Mouse (Mus musculus) forebrain, embryonic 14.5 days (tissue): ENCODE measurements around the gene Txndc2. TPM values are rescaled to one million over a fixed set of nuclear protein-coding genes. Genes with fewer than 3 reads are reported as not detected.

Source experiments
- ATAC-seq: fragments of 200-750 bp; cut with Nextera tagmentation; 2 replicates; pipeline ENCODE4 v1.8.0; 2017; ENCODE audit warnings: mild to moderate bottlenecking, moderate library complexity
- DNase-seq: peaks from one replicate; pipeline ENCODE4 v3.0.0-alpha.2; 2015; ENCODE audit warnings: low spot score
- H3K27ac ChIP-seq: fragments of 300-500 bp; sonication (generic); 2 replicates; pipeline ENCODE4 v1.5.1; 2014; ENCODE audit warnings: low read depth, mild to moderate bottlenecking, control low read depth, low read length, moderate library complexity
- H3K27me3 ChIP-seq: fragments of 300-500 bp; sonication (generic); replicated peaks from 2 replicates; pipeline ENCODE4 v1.6.1; 2014; ENCODE audit warnings: low read length, control low read depth, mixed read lengths; ENCODE audit not compliant: control insufficient read depth, insufficient read depth
- H3K36me3 ChIP-seq: fragments of 300-500 bp; sonication (generic); 2 replicates; pipeline ENCODE4 v1.6.1; 2014; ENCODE audit warnings: low read length, control low read depth; ENCODE audit not compliant: control insufficient read depth, insufficient read depth
- H3K4me1 ChIP-seq: fragments of 300-500 bp; sonication (generic); 2 replicates; pipeline ENCODE4 v1.6.1; 2014; ENCODE audit warnings: antibody characterized with exemption, low read length, control low read depth; ENCODE audit not compliant: control insufficient read depth, insufficient read depth
- H3K4me2 ChIP-seq: fragments of 300-500 bp; sonication (generic); 2 replicates; pipeline ENCODE4 v1.6.1; 2014; ENCODE audit warnings: mild to moderate bottlenecking, control low read depth, low read length
- H3K4me3 ChIP-seq: fragments of 300-500 bp; sonication (generic); 2 replicates; pipeline ENCODE4 v1.5.1; 2014; ENCODE audit warnings: low read depth, low read length, control low read depth
- H3K9ac ChIP-seq: fragments of 300-500 bp; sonication (generic); 2 replicates; pipeline ENCODE4 v1.6.1; 2014; ENCODE audit warnings: mild to moderate bottlenecking, low read length, control low read depth, moderate library complexity
- H3K9me3 ChIP-seq: fragments of 300-500 bp; sonication (generic); replicated peaks from 2 replicates; pipeline ENCODE4 v1.6.1; 2016; ENCODE audit warnings: low read length, control low read depth, mixed read lengths; ENCODE audit not compliant: control insufficient read depth
- WGBS: fragments of 180-500 bp; shearing (Covaris S2); extraction: QIAGEN DNeasy Blood & Tissue Kit; methylation state at CpG from one replicate; pipeline ENCODE4 v1.1.7; 2014; 5-methylcytosine and 5-hydroxymethylcytosine counted together
- polyA plus RNA-seq: library from polyadenylated mRNA; unstranded; fragments of >200 nt; fragmentation: Nextera tagmentation; extraction: Ambion mirVana; gene quantifications from 2 replicates; pipeline ENCODE4 v1.2.1, GENCODE M21; 2014

The Txndc2 gene
- 0.19 TPM in 1 of 2 replicates, not detected in the other for polyA plus RNA-seq

DNA sequence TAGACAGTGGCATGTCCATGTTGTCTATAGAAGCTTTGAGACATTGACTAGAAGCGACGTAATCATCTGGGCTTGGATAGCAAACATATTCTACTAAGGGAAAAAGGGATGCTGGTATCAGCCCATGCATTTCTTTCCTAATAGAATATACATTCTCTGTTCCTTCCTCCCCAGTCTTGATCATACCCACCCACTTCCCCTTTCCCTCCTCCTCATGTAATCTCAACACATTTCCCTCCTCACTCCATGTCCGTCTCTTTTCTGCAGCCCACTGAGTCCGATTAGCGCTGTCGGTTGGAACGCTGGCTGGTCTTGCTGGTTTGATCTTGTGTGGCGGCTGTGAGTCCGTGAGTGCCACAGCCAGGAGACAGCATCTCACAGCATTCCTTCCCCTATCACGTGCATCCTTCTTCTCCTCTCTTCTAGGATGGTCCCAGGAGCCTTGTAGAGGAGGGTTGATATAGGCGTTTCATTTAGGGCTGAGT lies at the start of gene Txndc2:
Gene Txndc2 (minus strand): TSS at position 435 of the 485 bp plus-strand sequence.
- H3K4me1 ChIP-seq = no peaks in the 10 kb centered on the region
- WGBS = 89% methylated on average over 11 of the region's 11 CpGs
- H3K4me3 ChIP-seq = no peak within 1 kb of the TSS
- no peaks in the 10 kb centered on the region for H3K27me3 ChIP-seq
- no peak within 1 kb of the TSS for H3K9ac ChIP-seq
- no peaks in the 10 kb centered on the region for H3K36me3 ChIP-seq
- ATAC-seq = no peak
- H3K9me3 ChIP-seq = no peaks in the 10 kb centered on the region
- no peak within 1 kb of the TSS for H3K27ac ChIP-seq
- DNase-seq = no peak
- no peak within 1 kb of the TSS for H3K4me2 ChIP-seq

DNA sequence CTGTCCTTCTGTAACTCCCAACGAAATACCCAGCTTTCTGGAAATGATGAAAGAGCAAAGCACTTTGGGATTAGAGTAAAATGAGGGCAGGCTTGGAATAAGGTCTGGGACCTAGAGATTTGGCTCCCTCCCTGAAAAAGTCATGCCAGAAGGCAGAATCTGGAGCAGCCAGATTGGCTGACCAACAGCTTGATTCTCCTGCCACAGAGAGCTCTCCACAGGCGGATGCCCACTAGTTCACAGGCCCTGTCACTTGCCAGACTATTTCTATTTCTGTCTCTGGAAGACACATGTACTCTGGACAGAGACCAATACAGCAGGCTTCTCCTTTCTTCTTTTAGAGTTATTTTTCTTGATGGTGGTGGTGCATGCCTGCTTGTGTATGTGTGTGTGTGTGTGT lies 41.8 kb upstream of the Txndc2 start:
- Histone ChIP-seq H3K9me3 (no peaks in the 10 kb centered on the region), H3K36me3 (no peaks in the 10 kb centered on the region), H3K9ac (no peak overlapping the region), H3K4me1 (no peaks in the 10 kb centered on the region), H3K27ac (no peak overlapping the region), H3K4me3 (no peak overlapping the region), H3K27me3 (no peaks in the 10 kb centered on the region), H3K4me2 (no peak overlapping the region)
- ATAC-seq = no peak
- DNase-seq = no peak
- 91% methylated on average over 2 of the region's 2 CpGs for WGBS

GRCm38 (mm10) chr17:65683316-65683715 lies 41.3 kb upstream of the Txndc2 start:
- 91% methylated on average over 3 of the region's 3 CpGs for WGBS
- H3K9me3 ChIP-seq = no peaks in the 10 kb centered on the region
- H3K9ac ChIP-seq = no peak overlapping the region
- no peak overlapping the region for H3K4me2 ChIP-seq
- no peak for ATAC-seq
- H3K27ac ChIP-seq = no peak overlapping the region
- no peaks in the 10 kb centered on the region for H3K4me1 ChIP-seq
- H3K27me3 ChIP-seq = no peaks in the 10 kb centered on the region
- no peaks in the 10 kb centered on the region for H3K36me3 ChIP-seq
- DNase-seq = no peak
- no peak overlapping the region for H3K4me3 ChIP-seq

GRCm38 (mm10) chr17:65682071-65682680 lies 40.2 kb upstream of the Txndc2 start:
- no peak overlapping the region for H3K4me2 ChIP-seq
- H3K27me3 ChIP-seq = no peaks in the 10 kb centered on the region
- no peak overlapping the region for H3K4me3 ChIP-seq
- H3K4me1 ChIP-seq = no peaks in the 10 kb centered on the region
- ATAC-seq (no peak), DNase-seq (no peak)
- WGBS = 79% methylated on average over 5 of the region's 5 CpGs
- no peaks in the 10 kb centered on the region for H3K36me3 ChIP-seq
- H3K9ac ChIP-seq = no peak overlapping the region
- H3K9me3 ChIP-seq = no peaks in the 10 kb centered on the region
- no peak overlapping the region for H3K27ac ChIP-seq

DNA sequence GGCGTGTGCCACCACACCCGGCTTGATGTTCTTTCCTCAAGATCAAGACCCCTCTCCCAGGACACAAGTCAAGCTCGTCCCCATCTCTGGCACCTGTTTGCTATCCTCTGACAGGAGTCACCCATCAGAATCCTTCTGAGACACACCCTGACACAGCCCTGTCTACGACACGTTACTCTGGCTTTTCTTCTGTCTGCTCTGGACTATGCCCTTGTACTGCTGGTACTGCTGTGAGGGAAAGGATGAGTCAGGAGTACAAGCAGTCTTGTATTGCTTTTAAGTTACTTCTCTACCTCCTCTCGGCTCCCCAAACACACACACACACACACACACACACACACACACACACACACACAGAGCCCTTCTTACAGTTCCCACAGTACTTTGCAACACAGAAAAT lies 39.5 kb upstream of the Txndc2 start:
- WGBS = 84% methylated on average over 6 of the region's 6 CpGs
- H3K27me3 ChIP-seq = no peaks in the 10 kb centered on the region
- DNase-seq (no peak), ATAC-seq (no peak)
- H3K9ac ChIP-seq = no peak overlapping the region
- H3K4me2 ChIP-seq = no peak overlapping the region
- no peak overlapping the region for H3K4me3 ChIP-seq
- H3K36me3 ChIP-seq = no peaks in the 10 kb centered on the region
- H3K27ac ChIP-seq = no peak overlapping the region
- H3K4me1 ChIP-seq = no peaks in the 10 kb centered on the region
- H3K9me3 ChIP-seq = no peaks in the 10 kb centered on the region

DNA sequence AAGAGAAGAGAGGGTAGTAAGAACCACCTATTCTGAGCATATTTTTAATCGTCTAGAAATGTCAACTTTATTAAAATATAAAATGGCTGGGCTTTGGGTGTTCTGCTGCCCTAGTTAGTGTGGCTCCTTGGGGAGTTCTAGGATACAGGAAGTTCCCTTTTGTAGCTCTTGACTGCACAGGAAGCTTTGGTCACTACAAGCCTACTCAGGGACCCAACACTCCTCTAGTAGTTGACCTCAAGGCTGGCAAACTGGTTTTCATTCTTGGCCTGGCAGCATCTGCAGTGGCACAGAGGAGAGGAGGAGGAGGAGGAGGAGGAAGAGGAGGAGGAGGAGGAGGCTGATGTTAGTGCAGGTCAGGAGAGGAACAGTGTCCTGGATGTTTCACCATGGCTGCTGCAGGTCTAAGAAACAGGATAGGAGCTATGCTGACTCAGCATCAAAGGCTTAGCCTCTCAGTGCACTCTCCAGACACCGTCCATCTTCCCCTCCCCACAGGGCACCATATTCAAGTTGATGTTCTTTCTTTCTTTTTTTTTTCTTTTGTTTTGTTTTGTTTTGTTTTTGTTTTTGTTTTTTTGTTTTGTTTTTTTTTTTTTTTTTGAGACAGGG lies 38.9 kb upstream of the Txndc2 start:
- Histone ChIP-seq H3K9ac (no peak overlapping the region), H3K9me3 (no peaks in the 10 kb centered on the region), H3K4me1 (no peaks in the 10 kb centered on the region), H3K27ac (no peak overlapping the region), H3K4me3 (no peak overlapping the region), H3K4me2 (no peak overlapping the region), H3K27me3 (no peaks in the 10 kb centered on the region), H3K36me3 (no peaks in the 10 kb centered on the region)
- 82% methylated on average over 2 of the region's 2 CpGs for WGBS
- no peak for DNase-seq
- ATAC-seq = no peak

GRCm38 (mm10) chr17:65679806-65680446 lies 38.0 kb upstream of the Txndc2 start:
- Histone ChIP-seq H3K27me3 (no peaks in the 10 kb centered on the region), H3K9ac (no peak overlapping the region), H3K4me2 (no peak overlapping the region), H3K36me3 (no peaks in the 10 kb centered on the region), H3K27ac (0 out of 2 replicates have a peak overlapping the region, but pooled peaks have one; percentile 5), H3K4me3 (no peak overlapping the region), H3K4me1 (no peaks in the 10 kb centered on the region), H3K9me3 (no peaks in the 10 kb centered on the region)
- WGBS = 67% methylated on average over 14 of the region's 14 CpGs
- DNase-seq (no peak), ATAC-seq (no peak)

GRCm38 (mm10) chr17:65677742-65678141 lies 35.8 kb upstream of the Txndc2 start:
- H3K4me3 ChIP-seq = no peak overlapping the region
- DNase-seq (peak; percentile 17), ATAC-seq (no peak)
- H3K4me1 ChIP-seq = no peaks in the 10 kb centered on the region
- no peaks in the 10 kb centered on the region for H3K36me3 ChIP-seq
- no peak overlapping the region for H3K27ac ChIP-seq
- no peak overlapping the region for H3K9ac ChIP-seq
- H3K4me2 ChIP-seq = no peak overlapping the region
- WGBS = 91% methylated on average over 1 of the region's 1 CpGs
- H3K27me3 ChIP-seq = no peaks in the 10 kb centered on the region
- no peaks in the 10 kb centered on the region for H3K9me3 ChIP-seq

DNA sequence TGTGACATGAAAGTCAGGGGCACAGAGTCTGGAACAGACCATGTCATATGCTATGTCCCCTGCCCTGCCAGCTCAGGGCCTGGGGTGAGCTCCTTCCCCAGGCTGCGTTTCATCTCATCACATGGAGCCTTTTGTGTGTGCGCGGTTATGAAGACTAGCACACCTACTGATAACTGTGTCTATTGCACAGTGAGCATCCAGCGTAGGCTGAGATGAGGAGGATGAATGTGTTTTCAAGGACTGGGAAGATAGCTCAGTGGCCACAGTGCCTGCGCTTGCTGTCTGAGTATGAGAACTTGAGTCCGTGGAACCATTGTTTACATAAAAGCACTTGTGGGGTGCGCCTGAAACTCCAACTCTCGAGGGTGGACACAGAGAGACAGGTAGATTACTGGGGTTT lies 34.6 kb upstream of the Txndc2 start:
- H3K27ac ChIP-seq = no peak overlapping the region
- H3K9me3 ChIP-seq = no peaks in the 10 kb centered on the region
- H3K27me3 ChIP-seq = no peaks in the 10 kb centered on the region
- no peak overlapping the region for H3K4me3 ChIP-seq
- no peak for DNase-seq
- no peak overlapping the region for H3K4me2 ChIP-seq
- 91% methylated on average over 8 of the region's 8 CpGs for WGBS
- no peaks in the 10 kb centered on the region for H3K36me3 ChIP-seq
- H3K9ac ChIP-seq = no peak overlapping the region
- H3K4me1 ChIP-seq = no peaks in the 10 kb centered on the region
- ATAC-seq = no peak
